Mouse (Mus musculus) liver, embryonic 14.5 days (tissue): Measurements from ENCODE around the gene Fam173a.

Experiments
- CTCF ChIP-seq: IDR thresholded peaks from 2 replicates; pipeline ENCODE4 v1.5.1; 2016; ENCODE audit warnings: antibody characterized with exemption, low read depth, control low read depth
- EP300 ChIP-seq: IDR thresholded peaks from 2 replicates; pipeline ENCODE4 v1.6.1; 2016; ENCODE audit warnings: antibody characterized with exemption, low read depth

GRCm38 (mm10) chr17:25757691-25758090, 35.0 kb downstream of the Fam173a start:
- TF ChIP-seq CTCF (no peak), EP300 (no peak)
